Mouse (Mus musculus): ENCODE results near the gene Pkp2.
"Not testable (repeated sequence)": the region's sequence is repeated elsewhere in the genome, so short reads cannot be mapped to it uniquely, and the experiment has no call there.

GRCm38 (mm10) chr16:16236681-16237080 lies 23.6 kb downstream of the Pkp2 start:
- not testable (repeated sequence) for TF ChIP-seq CTCF, EP300 (IDR thresholded peaks at IDR 0.05; ENCODE audit: low read depth)
